Mouse (Mus musculus) thymus, adult 2 months (tissue): Measurements from ENCODE around the gene Stox2.

ENCODE experiments used
- CTCF ChIP-seq: fragments of 200-500 bp; IDR thresholded peaks from 2 replicates; pipeline ENCODE4 v1.5.1; 2012; ENCODE audit warnings: mild to moderate bottlenecking, control low read depth, low read length, moderate library complexity, borderline replicate concordance; ENCODE audit not compliant: control insufficient read depth, poor library complexity, insufficient read depth; ENCODE audit errors: extremely low read depth
- POLR2A ChIP-seq: fragments of 200-500 bp; IDR thresholded peaks from 2 replicates; pipeline ENCODE4 v1.6.1; 2012; ENCODE audit warnings: mild to moderate bottlenecking, low read length, control low read depth, moderate library complexity; ENCODE audit not compliant: control insufficient read depth, poor library complexity, insufficient read depth; ENCODE audit errors: extremely low read depth

- TF ChIP-seq POLR2A (no peak), CTCF (no peak)
Measured at GRCm38 (mm10) chr8:47244202-47244601, 202.0 kb downstream of the Stox2 start.
